Mouse (Mus musculus) midbrain, postnatal 0 days (tissue): ENCODE measurements around the gene Syne1. TPM values are rescaled to one million over a fixed set of nuclear protein-coding genes. Genes with fewer than 3 reads are reported as not detected.

Experiments
- ATAC-seq: fragments of 200-750 bp; cut with Nextera tagmentation; 2 replicates; pipeline ENCODE4 v1.8.0; 2017; ENCODE audit warnings: moderate number of reproducible peaks, mild to moderate bottlenecking, moderate TSS enrichment, moderate library complexity; ENCODE audit not compliant: low FRiP score
- DNase-seq: peaks from one replicate; pipeline ENCODE4 v3.0.0-alpha.2; 2015; ENCODE audit warnings: low spot score
- H3K27ac ChIP-seq: fragments of 300-500 bp; sonication (generic); 2 replicates; pipeline ENCODE4 v1.5.1; 2014; ENCODE audit warnings: low read depth, mild to moderate bottlenecking, low read length, mixed read lengths
- H3K27me3 ChIP-seq: fragments of 300-500 bp; sonication (generic); 2 replicates; pipeline ENCODE4 v1.6.1; 2014; ENCODE audit warnings: low read length, control low read depth, mixed read lengths; ENCODE audit not compliant: insufficient read depth
- H3K36me3 ChIP-seq: fragments of 300-500 bp; sonication (generic); 2 replicates; pipeline ENCODE4 v1.6.1; 2014; ENCODE audit warnings: low read length, control low read depth, mixed read lengths; ENCODE audit not compliant: insufficient read depth
- H3K4me1 ChIP-seq: fragments of 300-500 bp; sonication (generic); 2 replicates; pipeline ENCODE4 v1.6.1; 2014; ENCODE audit warnings: mild to moderate bottlenecking, control low read depth, antibody characterized with exemption, low read length, mixed read lengths; ENCODE audit not compliant: insufficient read depth
- H3K4me2 ChIP-seq: fragments of 300-500 bp; sonication (generic); 2 replicates; pipeline ENCODE4 v1.6.1; 2014; ENCODE audit warnings: low read depth, mild to moderate bottlenecking, low read length, mixed read lengths; ENCODE audit not compliant: poor library complexity, severe bottlenecking
- H3K4me3 ChIP-seq: fragments of 300-500 bp; sonication (generic); 2 replicates; pipeline ENCODE4 v1.5.1; 2014; ENCODE audit warnings: low read depth, mild to moderate bottlenecking, low read length, moderate library complexity
- H3K9ac ChIP-seq: fragments of 300-500 bp; sonication (generic); replicated peaks from 2 replicates; pipeline ENCODE4 v1.6.1; 2014; ENCODE audit warnings: mild to moderate bottlenecking, low read length, moderate library complexity, mixed read lengths; ENCODE audit not compliant: poor library complexity, severe bottlenecking
- H3K9me3 ChIP-seq: fragments of 300-500 bp; sonication (generic); 2 replicates; pipeline ENCODE4 v1.6.1; 2016; ENCODE audit warnings: low read length, control low read depth
- CTCF ChIP-seq: IDR thresholded peaks from 2 replicates; pipeline ENCODE4 v1.5.1; 2016; ENCODE audit warnings: antibody characterized with exemption, mild to moderate bottlenecking
- WGBS: fragments of 180-500 bp; shearing (Covaris S2); extraction: QIAGEN DNeasy Blood & Tissue Kit; methylation state at CpG from one replicate; pipeline ENCODE4 v1.1.7; 2014; 5-methylcytosine and 5-hydroxymethylcytosine counted together
- polyA plus RNA-seq: library from polyadenylated mRNA; unstranded; fragments of >200 nt; fragmentation: Nextera tagmentation; extraction: Ambion mirVana; gene quantifications from 2 replicates; pipeline ENCODE4 v1.2.1, GENCODE M21; 2015
- total RNA-seq: library from RNA; depleted of rRNA; stranded (reverse); fragments of >200 nt; gene quantifications from 2 replicates; pipeline ENCODE4 v1.2.3, GENCODE M21; 2014

Gene Syne1
- total and polyA plus RNA-seq, 2 experiments from 2014 or later, result 18.6 to 99.3 TPM

GRCm38 (mm10) chr10:5185156-5186083 lies 365.9 kb downstream of the Syne1 start:
- WGBS, result 83% methylated on average over 19 of the region's 19 CpGs
- no peak for TF ChIP-seq CTCF

GRCm38 (mm10) chr10:5181771-5182176 lies 369.5 kb downstream of the Syne1 start:
- Histone ChIP-seq H3K27me3 (no peaks in the 10 kb centered on the region), H3K9me3 (no peaks in the 10 kb centered on the region), H3K36me3 (peaks cover 31% of the 10 kb centered on the region), H3K4me1 (no peaks in the 10 kb centered on the region), H3K9ac (no peak overlapping the region), H3K27ac (no peak overlapping the region), H3K4me2 (no peak overlapping the region), H3K4me3 (no peak overlapping the region)
- no peak for DNase-seq
- WGBS, result 90% methylated on average over 4 of the region's 4 CpGs
- no peak for ATAC-seq
- no peak for TF ChIP-seq CTCF

More at GRCm38 (mm10) chr10:5185156-5186083, 365.9 kb downstream of the Syne1 start:
- Histone ChIP-seq H3K4me1 (no peaks in the 10 kb centered on the region), H3K27ac (no peak overlapping the region), H3K27me3 (no peaks in the 10 kb centered on the region), H3K4me3 (no peak overlapping the region), H3K9me3 (no peaks in the 10 kb centered on the region), H3K9ac (no peak overlapping the region), H3K36me3 (peaks cover 40% of the 10 kb centered on the region), H3K4me2 (no peak overlapping the region)
- no peak for DNase-seq
- no peak for ATAC-seq

GRCm38 (mm10) chr10:5179891-5180290 lies 371.4 kb downstream of the Syne1 start:
- H3K4me1 ChIP-seq, result no peaks in the 10 kb centered on the region
- H3K27ac ChIP-seq, result no peak overlapping the region
- H3K4me3 ChIP-seq, result no peak overlapping the region
- TF ChIP-seq CTCF, result no peak
- no peak overlapping the region for H3K4me2 ChIP-seq
- ATAC-seq, result no peak
- 80% methylated on average over 3 of the region's 3 CpGs for WGBS
- H3K9ac ChIP-seq, result no peak overlapping the region
- no peak for DNase-seq
- peaks cover 27% of the 10 kb centered on the region for H3K36me3 ChIP-seq
- H3K27me3 ChIP-seq, result no peaks in the 10 kb centered on the region
- no peaks in the 10 kb centered on the region for H3K9me3 ChIP-seq

GRCm38 (mm10) chr10:5177446-5178015 lies 373.8 kb downstream of the Syne1 start:
- Histone ChIP-seq H3K9me3 (no peaks in the 10 kb centered on the region), H3K4me3 (no peak overlapping the region), H3K27ac (no peak overlapping the region), H3K4me1 (no peaks in the 10 kb centered on the region), H3K27me3 (no peaks in the 10 kb centered on the region), H3K36me3 (peaks cover 22% of the 10 kb centered on the region), H3K4me2 (no peak overlapping the region), H3K9ac (no peak overlapping the region)
- DNase-seq (no peak), ATAC-seq (no peak)
- no peak for TF ChIP-seq CTCF
- WGBS, result 79% methylated on average over 9 of the region's 9 CpGs

GRCm38 (mm10) chr10:5176371-5176770 lies 374.9 kb downstream of the Syne1 start:
- no peak for DNase-seq

GRCm38 (mm10) chr10:5170425-5170824 lies 380.9 kb downstream of the Syne1 start:
- Histone ChIP-seq H3K9ac (no peak overlapping the region), H3K4me3 (no peak overlapping the region), H3K27ac (no peak overlapping the region), H3K9me3 (no peaks in the 10 kb centered on the region), H3K4me2 (no peak overlapping the region), H3K27me3 (no peaks in the 10 kb centered on the region), H3K4me1 (no peaks in the 10 kb centered on the region), H3K36me3 (peaks cover 16% of the 10 kb centered on the region)
- WGBS, result 80% methylated on average over 1 of the region's 1 CpGs
- peak; percentile 52 for TF ChIP-seq CTCF
- ATAC-seq (no peak), DNase-seq (no peak)

More at GRCm38 (mm10) chr10:5176371-5176770, 374.9 kb downstream of the Syne1 start:
- no peak for ATAC-seq
- Histone ChIP-seq H3K4me1 (no peaks in the 10 kb centered on the region), H3K27me3 (no peaks in the 10 kb centered on the region), H3K4me2 (no peak overlapping the region), H3K27ac (no peak overlapping the region), H3K36me3 (peaks cover 19% of the 10 kb centered on the region), H3K9ac (no peak overlapping the region), H3K4me3 (no peak overlapping the region), H3K9me3 (no peaks in the 10 kb centered on the region)
- TF ChIP-seq CTCF, result no peak
- 79% methylated on average over 2 of the region's 2 CpGs for WGBS
